Mouse (Mus musculus): ENCODE data around the gene Map3k12. TPM values are rescaled to one million over a fixed set of nuclear protein-coding genes. Genes with fewer than 3 reads are reported as not detected.

Gene Map3k12
- polyA plus RNA-seq, 1 experiment from 2014 or later = 10.4 TPM

GRCm38 (mm10) chr15:102512471-102512870 lies 4.4 kb downstream of the Map3k12 start:
- Histone ChIP-seq H3K4me3 (ENCODE audit: control insufficient read depth in 1 of 2, insufficient read depth in 1 of 2, low read depth in 1 of 2, low read length in 2 of 2) (no peak overlapping the region), H3K9me3 (ENCODE audit: control insufficient read depth, low read length) (no peaks in the 10 kb centered on the region), H3K4me1 (ENCODE audit: control insufficient read depth in 2 of 2, insufficient read depth in 2 of 2, low read length in 2 of 2) (peaks cover 13 to 27% of the 10 kb centered on the region in 2 experiments), H3K4me2 (ENCODE audit: low read length) (no peak overlapping the region), H3K27me3 (ENCODE audit: control insufficient read depth, insufficient read depth, low read length) (no peaks in the 10 kb centered on the region), H3K27ac (replicated peaks in 1 of 2; ENCODE audit: control insufficient read depth in 1 of 2, insufficient read depth in 1 of 2, low read depth in 2 of 2, low read length in 2 of 2) (no peak overlapping the region), H3K9ac (ENCODE audit: low read length) (no peak overlapping the region), H3K36me3 (ENCODE audit: control insufficient read depth, insufficient read depth, low read length) (peaks cover 4% of the 10 kb centered on the region; the same call in 1 of the 2 replicates)
- no peak for ATAC-seq (ENCODE audit: insufficient number of reproducible peaks, insufficient read depth, low FRiP score, low read depth)

GRCm38 (mm10) chr15:102512010-102512409 lies 4.9 kb downstream of the Map3k12 start:
- no peak for ATAC-seq (ENCODE audit: insufficient number of reproducible peaks, insufficient read depth, low FRiP score, low read depth)
- Histone ChIP-seq H3K4me3 (ENCODE audit: control insufficient read depth in 1 of 2, insufficient read depth in 1 of 2, low read depth in 1 of 2, low read length in 2 of 2) (no peak overlapping the region), H3K27ac (replicated peaks in 1 of 2; ENCODE audit: control insufficient read depth in 1 of 2, insufficient read depth in 1 of 2, low read depth in 2 of 2, low read length in 2 of 2) (no peak overlapping the region)

GRCm38 (mm10) chr15:102511285-102511833 lies 5.5 kb downstream of the Map3k12 start:
- Histone ChIP-seq H3K4me1 (ENCODE audit: control insufficient read depth in 2 of 2, insufficient read depth in 2 of 2, low read length in 2 of 2) (peaks cover 13 to 27% of the 10 kb centered on the region in 2 experiments), H3K36me3 (ENCODE audit: control insufficient read depth, insufficient read depth, low read length) (peaks cover 4% of the 10 kb centered on the region; the same call in 1 of the 2 replicates), H3K4me2 (ENCODE audit: low read length) (peak overlapping the region; percentile 82), H3K9ac (ENCODE audit: low read length) (peak overlapping the region; percentile 72; the same call in 1 of the 2 replicates), H3K27me3 (ENCODE audit: control insufficient read depth, insufficient read depth, low read length) (no peaks in the 10 kb centered on the region), H3K27ac (replicated peaks in 1 of 2; ENCODE audit: control insufficient read depth in 1 of 2, insufficient read depth in 1 of 2, low read depth in 2 of 2, low read length in 2 of 2) (peak overlapping the region; percentile 8 to 72; a peak in 3 of 4 replicates), H3K9me3 (ENCODE audit: control insufficient read depth, low read length) (no peaks in the 10 kb centered on the region), H3K4me3 (ENCODE audit: control insufficient read depth in 1 of 2, insufficient read depth in 1 of 2, low read depth in 1 of 2, low read length in 2 of 2) (peak overlapping the region in 1 of 2 experiments; percentile 55; a peak in 1 of 4 replicates)
- ATAC-seq (ENCODE audit: insufficient number of reproducible peaks, insufficient read depth, low FRiP score, low read depth) = no peak
- WGBS = 17% methylated on average over 6 of the region's 6 CpGs

More at GRCm38 (mm10) chr15:102512010-102512409, 4.9 kb downstream of the Map3k12 start:
- Histone ChIP-seq H3K9ac (ENCODE audit: low read length) (no peak overlapping the region), H3K9me3 (ENCODE audit: control insufficient read depth, low read length) (no peaks in the 10 kb centered on the region), H3K4me2 (ENCODE audit: low read length) (no peak overlapping the region), H3K4me1 (ENCODE audit: control insufficient read depth in 2 of 2, insufficient read depth in 2 of 2, low read length in 2 of 2) (peaks cover 13 to 27% of the 10 kb centered on the region in 2 experiments), H3K36me3 (ENCODE audit: control insufficient read depth, insufficient read depth, low read length) (peaks cover 4% of the 10 kb centered on the region; the same call in 1 of the 2 replicates), H3K27me3 (ENCODE audit: control insufficient read depth, insufficient read depth, low read length) (no peaks in the 10 kb centered on the region)
- 49% methylated on average over 5 of the region's 5 CpGs for WGBS

GRCm38 (mm10) chr15:102510590-102511284 lies 6.1 kb downstream of the Map3k12 start:
- H3K4me1 ChIP-seq (ENCODE audit: control insufficient read depth in 2 of 2, insufficient read depth in 2 of 2, low read length in 2 of 2) = peaks cover 11 to 21% of the 10 kb centered on the region in 2 experiments
- WGBS = 5% methylated on average over 33 of the region's 34 CpGs
- H3K36me3 ChIP-seq (ENCODE audit: control insufficient read depth, insufficient read depth, low read length) = peaks cover 4% of the 10 kb centered on the region; the same call in 1 of the 2 replicates
- ATAC-seq (ENCODE audit: insufficient number of reproducible peaks, insufficient read depth, low FRiP score, low read depth) = peak; percentile 92
- peak overlapping the region; percentile 55 to 74 for H3K4me3 ChIP-seq (ENCODE audit: control insufficient read depth in 1 of 2, insufficient read depth in 1 of 2, low read depth in 1 of 2, low read length in 2 of 2)
- no peaks in the 10 kb centered on the region for H3K27me3 ChIP-seq (ENCODE audit: control insufficient read depth, insufficient read depth, low read length)
- H3K9ac ChIP-seq (ENCODE audit: low read length) = peak overlapping the region; percentile 72
- H3K4me2 ChIP-seq (ENCODE audit: low read length) = peak overlapping the region; percentile 82
- peak overlapping the region; percentile 73 to 75 for H3K27ac ChIP-seq (replicated peaks in 1 of 2; ENCODE audit: control insufficient read depth in 1 of 2, insufficient read depth in 1 of 2, low read depth in 2 of 2, low read length in 2 of 2)
- no peaks in the 10 kb centered on the region for H3K9me3 ChIP-seq (ENCODE audit: control insufficient read depth, low read length)

- Histone ChIP-seq H3K4me1 (ENCODE audit: control insufficient read depth in 2 of 2, insufficient read depth in 2 of 2, low read length in 2 of 2) (peaks cover 14 to 23% of the 10 kb centered on the region in 2 experiments), H3K4me3 (ENCODE audit: control insufficient read depth in 1 of 2, insufficient read depth in 1 of 2, low read depth in 1 of 2, low read length in 2 of 2) (peak overlapping the region; percentile 55 to 74), H3K9me3 (ENCODE audit: control insufficient read depth, low read length) (no peaks in the 10 kb centered on the region), H3K27ac (replicated peaks in 1 of 2; ENCODE audit: control insufficient read depth in 1 of 2, insufficient read depth in 1 of 2, low read depth in 2 of 2, low read length in 2 of 2) (peak overlapping the region; percentile 73 to 75), H3K36me3 (ENCODE audit: control insufficient read depth, insufficient read depth, low read length) (peaks cover 5% of the 10 kb centered on the region), H3K27me3 (ENCODE audit: control insufficient read depth, insufficient read depth, low read length) (no peaks in the 10 kb centered on the region), H3K4me2 (ENCODE audit: low read length) (peak overlapping the region; percentile 82), H3K9ac (ENCODE audit: low read length) (peak overlapping the region; percentile 72)
- ATAC-seq (ENCODE audit: insufficient number of reproducible peaks, insufficient read depth, low FRiP score, low read depth) = peak; percentile 54; the same call in 1 of the 2 replicates
- 4% methylated on average over 9 of the region's 9 CpGs for WGBS
Measured at GRCm38 (mm10) chr15:102510110-102510509, 6.8 kb downstream of the Map3k12 start.

GRCm38 (mm10) chr15:102508336-102508735 lies 8.5 kb downstream of the Map3k12 start:
- no peak for ATAC-seq (ENCODE audit: insufficient number of reproducible peaks, insufficient read depth, low FRiP score, low read depth)
- Histone ChIP-seq H3K4me2 (ENCODE audit: low read length) (no peak overlapping the region), H3K9ac (ENCODE audit: low read length) (no peak overlapping the region), H3K36me3 (ENCODE audit: control insufficient read depth, insufficient read depth, low read length) (peaks cover 22% of the 10 kb centered on the region), H3K27ac (replicated peaks in 1 of 2; ENCODE audit: control insufficient read depth in 1 of 2, insufficient read depth in 1 of 2, low read depth in 2 of 2, low read length in 2 of 2) (no peak overlapping the region), H3K4me3 (ENCODE audit: control insufficient read depth in 1 of 2, insufficient read depth in 1 of 2, low read depth in 1 of 2, low read length in 2 of 2) (no peak overlapping the region), H3K9me3 (ENCODE audit: control insufficient read depth, low read length) (no peaks in the 10 kb centered on the region), H3K27me3 (ENCODE audit: control insufficient read depth, insufficient read depth, low read length) (no peaks in the 10 kb centered on the region), H3K4me1 (ENCODE audit: control insufficient read depth in 2 of 2, insufficient read depth in 2 of 2, low read length in 2 of 2) (peaks cover 14 to 24% of the 10 kb centered on the region in 2 experiments)
- WGBS = 83% methylated on average over 3 of the region's 3 CpGs

- Histone ChIP-seq H3K27me3 (ENCODE audit: control insufficient read depth, insufficient read depth, low read length) (no peaks in the 10 kb centered on the region), H3K36me3 (ENCODE audit: control insufficient read depth, insufficient read depth, low read length) (peaks cover 30% of the 10 kb centered on the region), H3K9me3 (ENCODE audit: control insufficient read depth, low read length) (no peaks in the 10 kb centered on the region), H3K4me3 (ENCODE audit: control insufficient read depth in 1 of 2, insufficient read depth in 1 of 2, low read depth in 1 of 2, low read length in 2 of 2) (no peak overlapping the region), H3K4me2 (ENCODE audit: low read length) (no peak overlapping the region), H3K9ac (ENCODE audit: low read length) (no peak overlapping the region), H3K4me1 (ENCODE audit: control insufficient read depth in 2 of 2, insufficient read depth in 2 of 2, low read length in 2 of 2) (peaks cover 14 to 24% of the 10 kb centered on the region in 2 experiments), H3K27ac (replicated peaks in 1 of 2; ENCODE audit: control insufficient read depth in 1 of 2, insufficient read depth in 1 of 2, low read depth in 2 of 2, low read length in 2 of 2) (no peak overlapping the region)
- ATAC-seq (ENCODE audit: insufficient number of reproducible peaks, insufficient read depth, low FRiP score, low read depth) = no peak
Measured at GRCm38 (mm10) chr15:102507561-102507960, 9.3 kb downstream of the Map3k12 start.

Measured in heart, embryonic 14.5 days (tissue).